Mouse (Mus musculus) mouse trophoblast stem cell (cell line): Measurements from ENCODE around the gene Tcf12.

Experiments used
- in situ Hi-C, 2 experiments: fragments of 300-500 bp; cut with MseI, MboI; formaldehyde crosslinking; loops; 2 replicates in 1 of 2; 3 replicates in 1 of 2; pipeline ENCODE4 v1.15.1; 2025

Gene Tcf12

DNA sequence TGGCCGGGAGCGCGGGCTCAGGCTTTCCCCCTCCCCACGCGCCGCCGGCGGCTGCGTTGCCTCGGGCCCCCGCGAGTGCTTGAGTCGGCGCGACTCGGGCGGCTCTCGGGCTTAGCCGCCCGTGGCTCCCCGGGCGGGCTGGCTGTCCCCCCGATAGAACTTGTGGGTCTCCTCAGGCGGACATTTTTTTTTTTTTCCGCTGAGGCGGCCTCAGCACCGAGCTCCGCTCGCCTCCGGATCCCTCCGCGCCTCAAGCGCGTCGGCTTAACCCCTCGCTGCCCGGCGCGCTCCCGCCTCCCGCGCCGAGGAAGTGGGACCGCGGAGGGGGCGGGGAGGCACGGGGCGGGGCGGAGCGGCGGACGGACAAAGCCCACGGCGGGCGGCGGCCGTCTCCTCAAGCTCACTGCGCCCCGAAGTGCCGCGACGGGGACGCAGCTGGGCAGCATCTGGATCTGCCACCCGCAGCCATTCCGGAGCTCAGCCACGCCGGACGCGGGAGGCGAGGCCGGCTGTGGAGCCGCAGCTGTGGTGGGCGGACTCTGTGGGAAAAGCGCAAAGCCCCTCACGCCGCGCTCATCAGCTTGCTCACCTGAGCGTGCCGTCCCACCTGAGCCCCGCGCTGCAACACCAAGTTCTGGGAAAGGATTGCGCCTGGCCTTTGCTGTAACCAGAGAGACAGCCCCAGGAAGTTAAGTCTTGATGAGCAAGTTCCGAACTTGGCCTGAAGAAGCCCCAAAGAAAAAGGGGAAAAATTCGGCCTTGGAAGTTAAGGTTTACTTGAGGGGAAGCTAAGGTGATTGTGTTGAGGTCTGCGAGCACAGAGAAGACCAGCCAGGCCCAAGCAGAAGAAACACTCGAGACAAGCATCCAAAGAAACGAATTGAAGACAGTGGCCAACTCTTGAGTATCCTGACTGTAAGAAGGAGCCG, at the start of gene Tcf12:
Tcf12 (minus strand) TSS at position 250 of the 929 bp plus-strand sequence.
- in situ Hi-C loops: no loop called here

DNA sequence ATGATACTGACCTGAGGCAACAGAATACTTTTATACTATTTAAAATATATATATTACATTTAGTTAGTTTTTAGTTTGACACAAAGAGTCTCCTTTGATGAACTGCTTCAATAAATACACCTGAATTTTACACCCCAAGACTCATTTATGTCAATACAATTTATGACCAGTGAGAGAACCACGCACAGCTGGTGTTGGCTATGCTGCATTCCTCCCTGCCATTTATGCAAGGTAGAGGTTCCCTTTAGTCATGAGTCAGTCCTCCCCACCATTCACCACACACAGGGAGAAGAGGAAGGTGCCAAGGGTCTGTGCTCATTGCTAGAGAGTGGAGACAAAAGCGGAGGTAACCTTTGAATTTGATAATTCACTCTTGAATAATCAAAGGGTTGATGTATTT, 46.7 kb upstream of the Tcf12 start:
- in situ Hi-C loops: no loop called here

DNA sequence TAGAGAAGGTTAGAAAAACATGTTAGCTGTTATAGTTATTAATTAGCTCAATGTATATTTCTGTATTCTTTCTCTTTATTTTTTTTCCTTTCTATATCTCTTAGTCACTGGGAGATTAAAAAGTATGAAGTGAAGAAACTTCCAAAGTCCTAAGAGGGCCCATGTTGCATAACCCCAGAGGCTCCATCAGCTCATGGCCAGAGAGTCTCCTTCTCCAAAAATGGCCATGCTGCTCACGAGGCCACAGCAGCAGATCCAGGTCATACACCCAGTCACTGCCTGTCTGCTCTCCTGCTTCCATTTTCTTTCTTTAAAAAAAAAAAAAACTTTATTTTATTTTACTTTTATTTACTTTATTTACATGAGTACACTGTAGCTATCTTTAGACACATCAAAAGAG, 45.4 kb upstream of the Tcf12 start:
- in situ Hi-C loops: no loop called here

DNA sequence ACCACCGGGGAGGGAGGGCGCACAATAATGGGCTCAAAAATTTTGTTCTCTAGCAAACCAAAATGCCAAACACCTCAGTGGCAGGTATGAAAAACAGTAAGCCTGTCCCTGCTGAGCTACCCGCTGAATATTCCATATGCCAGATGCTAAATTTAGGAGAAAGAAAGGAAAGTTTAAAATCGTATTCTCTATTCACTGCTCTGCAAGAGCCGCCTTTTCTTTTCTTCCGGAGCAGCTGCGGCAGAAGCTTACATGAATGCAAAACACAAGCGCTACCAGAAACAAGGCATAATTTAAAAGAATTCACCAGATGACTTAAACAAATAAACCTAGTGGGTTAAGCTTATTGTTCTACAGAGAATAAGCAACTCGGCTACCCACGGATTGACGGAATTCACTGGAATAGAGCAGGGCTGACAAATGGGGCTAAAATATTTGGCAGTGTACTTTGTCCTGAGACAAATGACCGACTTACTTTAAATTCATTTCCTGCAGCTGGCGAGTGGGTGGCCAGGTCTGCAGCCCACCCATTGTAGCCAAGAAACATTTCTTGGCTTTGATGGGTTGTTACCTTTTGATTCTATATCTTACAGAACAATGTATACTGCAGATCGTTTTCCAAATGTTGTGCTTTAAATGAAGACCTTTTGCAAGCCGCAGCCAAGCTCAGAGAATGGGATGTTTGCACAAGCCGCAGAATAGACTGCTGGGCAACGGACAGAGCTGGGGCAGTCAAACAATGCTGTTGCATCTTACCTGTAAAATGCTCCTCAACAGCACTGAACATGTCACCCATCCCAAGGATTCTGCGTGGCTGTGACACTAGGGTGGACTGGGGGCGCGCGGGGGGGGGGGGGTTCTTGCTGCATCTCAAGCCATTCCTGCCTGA, 43.8 kb upstream of the Tcf12 start:
- in situ Hi-C loops: no loop called here

DNA sequence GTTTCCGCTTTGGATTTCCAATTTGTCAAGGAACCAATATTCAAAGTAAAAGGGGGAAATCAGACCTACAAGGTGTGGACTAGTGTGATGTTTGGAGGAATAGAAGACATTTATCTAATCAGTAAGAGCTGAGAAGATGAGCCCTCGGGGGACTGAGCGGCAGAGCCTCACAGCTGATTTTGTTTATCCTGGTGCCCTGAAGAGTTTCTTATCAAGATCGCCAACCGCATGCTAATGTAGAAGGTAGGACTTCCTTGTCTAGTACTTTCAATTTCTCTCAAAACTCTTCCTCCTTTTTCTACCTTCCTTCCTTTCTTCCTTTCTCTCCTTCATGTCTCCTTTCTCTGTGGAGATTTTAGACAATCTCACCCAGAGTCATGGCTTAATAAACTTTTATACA, 32.5 kb upstream of the Tcf12 start:
- in situ Hi-C loops: no loop called here

DNA sequence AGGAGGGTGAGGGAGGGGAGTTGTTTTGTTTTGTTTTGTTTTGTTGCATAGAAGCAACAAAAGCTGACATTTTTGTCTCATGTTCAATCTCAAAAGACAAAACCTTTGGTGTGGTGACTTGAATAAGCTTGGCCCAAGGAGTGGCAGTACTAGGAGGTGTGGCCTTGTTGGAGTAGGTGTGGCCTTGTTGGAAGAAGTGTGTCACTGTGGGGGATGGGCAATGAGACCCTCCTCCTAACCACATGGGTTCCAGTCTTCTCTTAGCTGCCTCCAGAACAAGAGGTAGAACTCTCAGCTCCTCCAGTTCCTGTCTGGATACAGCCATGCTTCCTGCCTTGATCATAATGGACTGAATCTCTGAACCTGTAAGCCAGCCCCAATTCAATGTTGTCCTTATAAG, 26.2 kb upstream of the Tcf12 start:
- in situ Hi-C loops: no loop called here

DNA sequence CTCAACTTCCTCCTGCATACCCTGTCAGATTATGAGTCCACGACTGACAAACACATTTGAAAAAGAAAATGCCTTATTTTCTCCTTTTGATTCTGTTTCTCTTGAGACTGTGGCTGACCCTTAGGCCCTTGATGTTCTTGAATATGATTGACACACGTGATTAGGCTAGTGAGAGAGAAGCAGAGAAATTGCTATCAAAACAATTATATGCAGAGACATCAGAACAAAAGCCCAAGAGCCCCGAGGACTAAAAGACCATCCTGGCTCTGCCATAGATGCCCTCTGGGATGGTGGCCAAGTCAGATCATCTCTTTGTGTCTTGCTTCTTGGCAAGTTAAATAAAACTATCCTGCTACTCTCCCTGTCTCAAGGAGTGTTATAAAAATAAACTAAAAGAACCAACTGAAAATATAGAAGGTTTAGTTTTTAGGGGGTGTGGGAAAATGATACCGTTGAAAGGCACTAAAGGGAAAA, 22.1 kb upstream of the Tcf12 start:
- in situ Hi-C loops: no loop called here

DNA sequence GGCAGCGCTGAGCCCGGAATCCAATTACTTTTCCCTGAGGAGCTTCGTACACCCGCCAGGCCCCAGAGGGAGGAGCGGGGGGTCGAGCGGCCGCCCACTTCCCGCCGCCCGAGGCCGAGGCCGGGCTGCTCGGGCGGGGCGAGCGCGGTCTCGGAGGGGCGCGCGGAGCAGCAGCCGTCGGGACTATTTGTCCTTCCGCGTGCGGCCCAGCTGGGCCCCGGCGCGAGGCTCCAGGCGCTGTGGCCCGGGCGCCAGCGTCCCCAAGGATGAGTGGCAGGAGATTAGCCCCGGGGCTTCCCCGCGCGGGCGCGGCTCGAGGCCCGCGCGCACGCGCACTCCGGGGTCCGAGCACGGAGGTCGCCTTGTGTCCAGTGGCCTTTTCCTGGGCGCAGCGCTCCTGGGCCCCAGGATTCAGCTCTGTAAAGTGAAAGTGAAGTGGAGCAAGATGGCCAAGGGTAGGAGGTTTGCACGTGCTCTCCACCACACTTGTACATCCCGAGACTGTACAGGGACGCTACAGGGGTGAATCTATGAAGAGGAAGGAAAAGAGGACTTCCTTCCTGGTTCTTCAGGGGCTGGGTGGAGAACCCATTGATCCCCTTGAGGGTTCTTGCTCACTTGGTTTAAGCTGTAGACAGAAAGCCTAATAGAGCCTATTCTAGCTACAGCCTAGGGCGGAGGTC, 21.6 kb upstream of the Tcf12 start:
- in situ Hi-C loops: no loop called here

DNA sequence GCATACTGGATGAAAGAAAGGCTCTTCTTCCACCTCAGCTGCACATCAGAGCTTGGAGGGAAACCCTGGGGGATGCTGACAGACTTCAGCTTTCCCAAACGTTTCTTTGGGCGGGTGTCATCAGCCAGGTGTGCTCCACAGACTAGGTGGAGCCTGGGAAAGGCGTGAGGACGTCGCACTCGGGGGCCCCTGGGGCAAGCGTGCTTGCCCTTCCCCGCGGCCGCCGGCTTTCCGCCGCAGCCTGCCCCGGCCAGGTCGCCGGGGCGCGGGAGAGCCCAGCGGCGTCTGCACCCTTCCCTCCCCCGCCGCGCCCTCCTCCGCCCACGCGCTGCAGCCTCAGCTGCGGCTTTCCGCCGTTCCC, 21.0 kb upstream of the Tcf12 start:
- in situ Hi-C loops: no loop called here

DNA sequence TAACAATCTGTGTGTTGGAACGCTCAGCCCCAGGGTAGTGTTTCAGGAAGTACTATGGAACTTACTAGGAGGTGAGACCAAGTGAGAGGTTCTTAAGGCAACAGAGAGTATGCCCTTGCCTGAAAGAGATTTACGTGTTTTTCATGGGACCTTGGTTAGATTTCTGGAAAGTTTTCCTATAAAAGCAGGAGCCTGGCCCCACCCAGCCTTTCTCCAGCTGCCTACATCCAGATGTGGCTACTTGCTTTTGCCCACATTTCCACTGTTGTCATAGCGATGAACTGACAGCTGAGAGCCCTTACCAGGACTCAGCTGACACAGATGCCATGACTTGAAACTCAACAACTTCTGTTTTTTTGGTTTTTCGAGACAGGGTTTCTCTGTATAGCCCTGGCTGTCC, 18.2 kb upstream of the Tcf12 start:
- in situ Hi-C loops: no loop called here

DNA sequence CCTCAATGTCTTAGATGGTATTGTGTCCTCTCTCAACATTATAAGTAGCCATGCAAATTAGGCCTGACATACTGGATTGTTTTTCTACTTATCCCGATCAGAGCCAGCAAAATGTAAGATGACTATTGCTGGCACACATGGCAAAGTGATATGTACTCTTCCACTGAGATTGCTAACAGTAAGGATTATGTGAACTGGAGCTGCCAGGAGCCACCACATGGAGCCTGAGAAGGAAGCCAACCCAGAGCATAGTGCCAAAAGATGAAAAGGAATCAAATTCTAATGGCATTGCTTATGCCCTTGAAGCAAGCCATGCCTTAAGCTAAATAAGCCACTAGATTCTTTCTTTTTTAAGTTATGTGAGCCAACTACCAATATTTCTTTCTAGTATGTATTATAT, 13.8 kb upstream of the Tcf12 start:
- in situ Hi-C loops: no loop called here

DNA sequence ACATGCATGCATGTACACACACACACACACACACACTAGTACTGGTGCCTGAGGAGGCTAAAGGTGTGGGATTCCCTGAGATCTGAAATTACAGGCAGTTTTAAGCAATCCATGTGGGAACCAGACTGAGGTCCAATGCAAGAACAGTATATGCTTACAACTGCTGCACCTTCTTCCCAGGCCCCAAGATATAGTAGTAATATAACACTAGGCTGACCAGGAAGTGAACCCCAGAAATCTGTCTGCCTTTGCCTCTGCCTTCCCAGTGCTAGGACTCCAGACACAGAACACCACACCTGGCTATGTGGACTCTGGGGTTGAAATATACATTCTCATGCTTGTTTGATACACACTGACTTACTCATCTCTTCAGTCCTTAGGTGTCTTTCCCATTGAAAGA, 6.8 kb upstream of the Tcf12 start:
- in situ Hi-C loops: no loop called here

DNA sequence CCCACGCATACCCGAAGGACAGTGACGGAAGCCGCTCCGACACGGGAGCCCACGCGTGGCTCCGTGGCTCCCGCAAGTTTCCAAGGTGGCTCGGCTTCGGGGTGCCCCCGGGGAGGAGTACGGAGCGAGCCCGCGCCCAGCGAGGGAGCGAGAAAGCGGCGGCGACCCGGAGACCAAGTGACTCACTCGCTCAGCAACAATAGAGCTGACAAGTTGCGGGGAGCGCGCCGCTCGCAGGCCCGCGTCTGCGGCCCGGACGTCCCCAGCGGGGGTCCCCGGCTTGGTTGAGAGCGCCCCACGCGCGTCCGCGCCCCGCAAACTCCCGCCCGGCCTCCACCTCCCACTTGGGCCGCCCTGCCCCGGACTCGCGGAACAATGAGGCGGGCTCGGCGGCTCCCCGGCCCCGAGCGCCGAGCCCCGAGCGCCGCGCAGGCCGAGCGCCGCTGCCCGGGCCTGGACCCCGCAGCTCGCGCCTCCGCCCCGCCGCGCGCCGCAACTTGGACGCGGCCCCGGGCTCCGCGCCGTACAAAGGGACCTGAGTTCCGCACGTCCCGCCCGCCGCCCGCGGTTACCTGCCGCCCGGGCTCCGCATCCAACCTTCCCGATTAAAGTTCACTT, 558 bp downstream of the Tcf12 start:
- in situ Hi-C loops: no loop called here

DNA sequence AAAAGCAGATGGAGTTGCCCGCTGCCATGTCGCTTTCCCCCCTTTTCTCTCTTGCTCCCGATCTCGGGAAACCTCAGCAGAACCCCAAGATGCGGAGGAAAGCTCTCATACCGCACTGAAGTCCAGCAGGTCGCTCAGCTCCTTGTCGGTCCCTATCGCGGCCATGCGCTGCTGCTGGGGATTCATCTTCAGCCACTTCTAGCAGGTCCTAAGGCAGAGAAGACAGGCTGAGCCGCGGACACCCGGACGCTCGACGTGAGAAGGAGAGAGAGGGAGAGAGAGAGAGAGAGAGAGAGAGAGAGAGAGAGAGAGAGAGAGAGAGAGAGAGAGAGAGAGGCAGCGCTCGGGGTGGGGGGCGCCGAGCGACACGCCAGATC, 1.1 kb downstream of the Tcf12 start:
- in situ Hi-C loops: no loop called here

DNA sequence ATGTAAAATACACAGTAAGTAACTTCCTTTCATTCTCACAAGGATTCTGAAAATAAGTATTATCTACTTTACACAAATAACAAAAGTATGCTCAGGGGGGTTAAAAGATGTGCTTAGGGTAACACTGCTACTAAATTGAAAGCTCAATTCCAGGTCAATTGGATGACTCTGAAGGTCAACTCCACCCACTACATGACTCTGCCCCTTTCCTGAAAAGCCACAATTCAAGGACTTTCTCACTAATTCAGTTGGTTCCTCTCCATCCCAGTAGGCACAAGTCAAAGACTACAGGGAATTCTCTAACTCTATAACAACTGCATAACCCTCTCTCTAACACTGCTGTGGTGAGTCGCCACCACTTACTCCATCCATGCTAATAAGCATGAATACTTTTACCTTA, 8.2 kb downstream of the Tcf12 start:
- in situ Hi-C loops: no loop called here

DNA sequence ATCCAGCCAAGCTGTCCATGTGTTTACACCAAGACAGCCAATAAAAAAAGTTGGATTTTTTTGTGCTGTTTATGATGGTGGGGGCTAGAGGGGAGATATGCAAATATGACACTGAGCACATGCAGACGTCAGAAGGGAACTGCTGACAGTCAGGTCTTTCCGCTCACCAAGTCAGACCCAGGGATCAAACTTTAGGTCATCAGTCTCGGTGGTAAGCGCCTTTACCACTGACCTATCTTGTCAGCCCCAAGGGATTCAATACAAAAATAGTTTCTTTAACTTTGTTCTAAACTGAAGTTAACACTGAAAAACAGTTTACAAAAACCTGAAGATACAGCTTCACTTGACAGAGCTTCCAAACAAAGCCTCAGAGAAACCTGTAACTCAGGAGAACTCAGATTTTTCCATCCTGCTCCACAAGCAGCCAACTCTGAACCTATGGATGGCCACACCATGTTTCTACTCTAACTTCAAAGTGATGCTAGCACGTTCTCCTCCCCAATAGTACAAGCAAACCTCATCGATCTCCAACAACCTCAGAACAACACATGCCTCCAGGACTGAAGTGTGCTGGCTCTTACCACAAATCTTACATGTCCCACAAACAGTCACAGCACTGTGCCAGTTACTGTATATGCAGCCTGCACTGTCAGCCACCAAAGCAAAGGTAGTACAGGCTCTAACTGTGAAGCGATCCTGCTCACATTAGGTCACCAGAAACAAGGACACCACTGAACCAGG, 11.6 kb downstream of the Tcf12 start:
- in situ Hi-C loops: no loop called here

DNA sequence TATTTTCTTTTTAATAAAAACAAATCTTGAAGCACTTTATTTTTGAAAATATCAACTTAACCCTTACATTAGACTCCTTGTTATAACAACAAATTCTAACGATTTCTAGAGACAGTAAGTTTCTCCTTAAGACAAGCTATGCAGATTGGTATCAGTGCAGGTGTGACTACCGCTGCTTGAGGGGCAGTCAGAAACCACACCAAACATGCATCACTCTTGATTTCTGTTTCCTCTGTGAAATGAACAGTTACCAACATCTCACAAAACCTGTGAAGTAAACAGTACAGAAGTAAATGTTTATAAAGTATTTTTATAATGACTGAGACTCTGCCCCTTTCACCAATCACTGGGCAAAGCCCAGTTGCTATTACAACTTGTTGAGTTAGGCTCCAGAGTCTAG, 13.6 kb downstream of the Tcf12 start:
- in situ Hi-C loops: no loop called here

DNA sequence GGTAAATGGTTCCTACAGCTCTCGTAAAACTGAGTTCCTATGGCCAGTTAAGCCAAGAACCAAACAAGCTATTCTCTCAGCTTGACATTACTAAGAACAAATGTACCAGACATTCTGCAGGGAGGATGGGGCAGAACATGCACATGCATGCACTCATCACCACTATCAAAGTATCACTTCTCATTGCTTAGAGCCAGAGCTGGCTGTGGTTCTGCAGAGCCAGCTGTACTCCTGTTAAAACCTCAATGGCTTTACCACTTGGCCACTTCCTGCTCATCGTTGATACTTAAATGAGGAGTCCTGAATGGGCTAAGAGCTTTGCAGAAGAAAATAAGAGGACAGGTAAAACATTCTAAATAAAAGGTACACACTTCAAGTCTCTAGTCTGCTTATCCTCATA, 14.6 kb downstream of the Tcf12 start:
- in situ Hi-C loops: no loop called here

DNA sequence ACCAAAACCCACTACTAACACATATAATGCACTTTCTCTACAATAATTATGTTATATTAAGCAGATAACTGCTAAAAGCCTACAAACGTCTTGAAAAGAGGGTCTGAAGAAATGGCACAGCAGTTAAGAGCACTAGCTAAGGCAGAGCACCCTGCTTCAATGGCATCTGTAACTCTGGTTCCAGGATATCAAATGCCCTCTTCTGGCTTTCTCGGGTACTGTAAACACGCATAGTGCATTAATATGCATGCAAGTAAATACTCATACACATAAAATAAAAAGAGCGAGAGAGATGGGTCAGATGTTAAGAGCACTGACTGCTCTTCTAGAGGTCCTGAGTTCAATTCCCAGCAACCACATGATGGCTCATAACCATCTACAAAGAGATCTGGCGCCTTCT, 17.0 kb downstream of the Tcf12 start:
- in situ Hi-C loops: no loop called here

DNA sequence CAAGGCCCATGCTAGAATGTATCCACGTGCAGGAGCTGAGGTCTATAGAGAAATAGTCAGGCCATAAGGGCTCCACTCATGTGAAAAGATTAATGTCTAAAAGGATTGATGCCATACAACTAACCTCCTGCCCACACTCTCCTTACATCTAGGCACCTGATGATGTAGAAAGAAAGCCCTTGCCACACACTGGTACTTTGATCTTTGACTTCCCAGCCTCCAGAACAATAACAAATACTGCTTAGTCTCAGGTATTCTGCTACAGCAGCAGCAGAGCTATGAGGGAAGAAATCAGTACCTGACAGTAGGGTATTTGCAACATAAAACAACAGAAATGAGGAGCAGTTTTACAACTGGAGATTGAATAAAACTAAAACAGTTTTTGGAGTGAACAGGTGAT, 19.5 kb downstream of the Tcf12 start:
- in situ Hi-C loops: no loop called here
